Mouse (Mus musculus) cortical plate, adult 2 months (tissue): Measurements from ENCODE around the gene Txnrd2. TPM values are rescaled to one million over a fixed set of nuclear protein-coding genes. Genes with fewer than 3 reads are reported as not detected.

Source experiments
- H3K27ac ChIP-seq: fragments of 200-500 bp; 2 replicates; pipeline ENCODE4 v1.5.1; 2012; ENCODE audit warnings: low read length, control low read depth, inconsistent platforms; ENCODE audit not compliant: insufficient read depth
- H3K4me1 ChIP-seq: fragments of 200-500 bp; 2 replicates; pipeline ENCODE4 v1.6.1; 2011; ENCODE audit warnings: low read length; ENCODE audit not compliant: control insufficient read depth, insufficient read depth
- H3K4me3 ChIP-seq: fragments of 200-500 bp; 2 replicates; pipeline ENCODE4 v1.5.1; 2011; ENCODE audit warnings: mild to moderate bottlenecking, low read length, control low read depth; ENCODE audit not compliant: insufficient read depth
- CTCF ChIP-seq: fragments of 200-500 bp; IDR thresholded peaks from 2 replicates; pipeline ENCODE4 v1.5.1; 2011; ENCODE audit warnings: mild to moderate bottlenecking, control low read depth, low read length; ENCODE audit not compliant: insufficient read depth; ENCODE audit errors: extremely low read depth
- POLR2A ChIP-seq: fragments of 200-500 bp; IDR thresholded peaks from 2 replicates; pipeline ENCODE4 v1.6.1; 2011; ENCODE audit warnings: mild to moderate bottlenecking, low read length, control low read depth; ENCODE audit not compliant: insufficient read depth; ENCODE audit errors: extremely low read depth
- polyA plus RNA-seq: library from polyadenylated mRNA; depleted of rRNA; stranded (reverse); fragments of >200 nt; gene quantifications from 2 replicates; pipeline ENCODE4 v1.2.3, GENCODE M21; 2012; rRNA removed

Gene Txnrd2
- polyA plus RNA-seq, 1 experiment, result 22.4 TPM

GRCm38 (mm10) chr16:18518091-18518490 lies 91.9 kb downstream of the Txnrd2 start:
- TF ChIP-seq POLR2A (no peak), CTCF (peak; percentile 27; the same call in 1 of the 2 replicates)
- no peak overlapping the region for H3K27ac ChIP-seq
- no peak overlapping the region for H3K4me3 ChIP-seq
- H3K4me1 ChIP-seq, result no peaks in the 10 kb centered on the region

- no peak overlapping the region for H3K27ac ChIP-seq
- H3K4me3 ChIP-seq, result no peak overlapping the region
- TF ChIP-seq POLR2A (no peak), CTCF (no peak)
- H3K4me1 ChIP-seq, result no peaks in the 10 kb centered on the region
Measured at GRCm38 (mm10) chr16:18523563-18524245, 97.5 kb downstream of the Txnrd2 start.

- Histone ChIP-seq H3K27ac (no peak overlapping the region), H3K4me3 (no peak overlapping the region), H3K4me1 (no peaks in the 10 kb centered on the region)
- no peak for TF ChIP-seq CTCF
- no peak for TF ChIP-seq POLR2A
Measured at GRCm38 (mm10) chr16:18528656-18529055, 102.5 kb downstream of the Txnrd2 start.

Other genes starting within 250 kb of the Txnrd2 start
- gene Ccdc188, start 208.5 kb upstream of the Txnrd2 start, polyA plus RNA-seq, result not detected in 2 replicates
- 176 and 186 TPM in 2 replicates for gene Zdhhc8, start 191.2 kb upstream of the Txnrd2 start, polyA plus RNA-seq
- 72.9 and 84.7 TPM in 2 replicates for gene Trmt2a, start 177.7 kb upstream of the Txnrd2 start, polyA plus RNA-seq
- gene Ranbp1, start 177.7 kb upstream of the Txnrd2 start, polyA plus RNA-seq, result 92.3 and 95.1 TPM in 2 replicates
- gene Gm49776, start 168.1 kb upstream of the Txnrd2 start, polyA plus RNA-seq, result 0.36 TPM in 1 of 2 replicates, not detected in the other
- gene Dgcr8, start 137.1 kb upstream of the Txnrd2 start, polyA plus RNA-seq, result 36.3 and 40.9 TPM in 2 replicates
- 231 and 235 TPM in 2 replicates for gene Tango2, start 78.3 kb upstream of the Txnrd2 start, polyA plus RNA-seq
- gene Arvcf, start 78.2 kb upstream of the Txnrd2 start, polyA plus RNA-seq, result 30.6 and 35.9 TPM in 2 replicates
- 150 and 155 TPM in 2 replicates for gene Comt, start 468 bp downstream of the Txnrd2 start, polyA plus RNA-seq
- gene Gnb1l, start 72.3 kb downstream of the Txnrd2 start, polyA plus RNA-seq, result 5.7 and 7.8 TPM in 2 replicates
- gene Rtl10, start 72.5 kb downstream of the Txnrd2 start, polyA plus RNA-seq, result 3.8 and 4.2 TPM in 2 replicates
- 2.1 and 3.6 TPM in 2 replicates for gene Tbx1, start 164.3 kb downstream of the Txnrd2 start, polyA plus RNA-seq
- gene Gp1bb, start 196.0 kb downstream of the Txnrd2 start, polyA plus RNA-seq, result 4.5 and 4.6 TPM in 2 replicates
- gene Gm49601, start 200.0 kb downstream of the Txnrd2 start, polyA plus RNA-seq, result 156 and 173 TPM in 2 replicates
- 999 TPM in 2 replicates for gene Sept5, start 203.6 kb downstream of the Txnrd2 start, polyA plus RNA-seq